Mouse (Mus musculus): ENCODE data around the gene Slc22a17.
"Not testable (repeated sequence)": the region's sequence is repeated elsewhere in the genome, so short reads cannot be mapped to it uniquely, and the experiment has no call there.

Slc22a17 gene

GRCm38 (mm10) chr14:54912886-54913285 lies at the start of gene Slc22a17:
TSS of gene Slc22a17 (minus strand) at chr14:54913132.
- DNase-seq (ENCODE audit: low spot score) = peak; percentile 81

- no peak for DNase-seq (ENCODE audit: low spot score)
These were observed 49.8 kb upstream of the Slc22a17 start for GRCm38 (mm10) chr14:54962714-54963113.

GRCm38 (mm10) chr14:54961487-54961886 lies 48.6 kb upstream of the Slc22a17 start:
- no peak for DNase-seq (ENCODE audit: low spot score)

- DNase-seq (ENCODE audit: low spot score) = no peak
These were observed 47.8 kb upstream of the Slc22a17 start for GRCm38 (mm10) chr14:54960769-54961168.

GRCm38 (mm10) chr14:54959853-54960613 lies 47.1 kb upstream of the Slc22a17 start:
- DNase-seq (ENCODE audit: low spot score) = not testable (repeated sequence)

- no peak for DNase-seq (ENCODE audit: low spot score)
These were observed 46.3 kb upstream of the Slc22a17 start for GRCm38 (mm10) chr14:54959197-54959596.

- DNase-seq (ENCODE audit: low spot score) = no peak
These were observed 45.6 kb upstream of the Slc22a17 start for GRCm38 (mm10) chr14:54958503-54958902.

GRCm38 (mm10) chr14:54956533-54956932 lies 43.6 kb upstream of the Slc22a17 start:
- no peak for DNase-seq (ENCODE audit: low spot score)

- no peak for DNase-seq (ENCODE audit: low spot score)
These were observed 42.5 kb upstream of the Slc22a17 start for GRCm38 (mm10) chr14:54955481-54955880.

GRCm38 (mm10) chr14:54954474-54954873 lies 41.5 kb upstream of the Slc22a17 start:
- DNase-seq (ENCODE audit: low spot score) = no peak

GRCm38 (mm10) chr14:54953664-54954206 lies 40.8 kb upstream of the Slc22a17 start:
- DNase-seq (ENCODE audit: low spot score) = no peak

GRCm38 (mm10) chr14:54951587-54951986 lies 38.7 kb upstream of the Slc22a17 start:
- DNase-seq (ENCODE audit: low spot score) = no peak

- DNase-seq (ENCODE audit: low spot score) = no peak
These were observed 37.6 kb upstream of the Slc22a17 start for GRCm38 (mm10) chr14:54950493-54950892.

GRCm38 (mm10) chr14:54948781-54949180 lies 35.8 kb upstream of the Slc22a17 start:
- no peak for DNase-seq (ENCODE audit: low spot score)

GRCm38 (mm10) chr14:54947008-54947407 lies 34.1 kb upstream of the Slc22a17 start:
- DNase-seq (ENCODE audit: low spot score) = not testable (repeated sequence)

GRCm38 (mm10) chr14:54945975-54946704 lies 33.2 kb upstream of the Slc22a17 start:
- DNase-seq (ENCODE audit: low spot score) = no peak

- no peak for DNase-seq (ENCODE audit: low spot score)
These were observed 32.0 kb upstream of the Slc22a17 start for GRCm38 (mm10) chr14:54944939-54945338.

GRCm38 (mm10) chr14:54943971-54944370 lies 31.0 kb upstream of the Slc22a17 start:
- no peak for DNase-seq (ENCODE audit: low spot score)

GRCm38 (mm10) chr14:54942479-54942878 lies 29.5 kb upstream of the Slc22a17 start:
- DNase-seq (ENCODE audit: low spot score) = no peak

- DNase-seq (ENCODE audit: low spot score) = no peak
These were observed 28.4 kb upstream of the Slc22a17 start for GRCm38 (mm10) chr14:54941024-54941978.

GRCm38 (mm10) chr14:54940176-54940530 lies 27.2 kb upstream of the Slc22a17 start:
- no peak for DNase-seq (ENCODE audit: low spot score)

Data from testis, postnatal 10 days (tissue).